Mouse (Mus musculus) kidney, postnatal 0 days (tissue): Measurements from ENCODE around the gene Slc4a2. TPM values are rescaled to one million over a fixed set of nuclear protein-coding genes. Genes with fewer than 3 reads are reported as not detected.

Experiments used
- ATAC-seq: fragments of 200-750 bp; cut with Nextera tagmentation; replicated peaks from 2 replicates; pipeline ENCODE4 v1.8.0; 2017; ENCODE audit warnings: low read depth, moderate number of reproducible peaks, moderate TSS enrichment, moderate library complexity; ENCODE audit not compliant: low FRiP score
- DNase-seq: peaks from one replicate; pipeline ENCODE4 v3.0.0-alpha.2; 2016; ENCODE audit warnings: low spot score
- H3K27ac ChIP-seq: fragments of 300-500 bp; sonication (generic); 2 replicates; pipeline ENCODE4 v1.5.1; 2014; ENCODE audit warnings: mild to moderate bottlenecking
- H3K27me3 ChIP-seq: fragments of 300-500 bp; sonication (generic); 2 replicates; pipeline ENCODE4 v1.6.1; 2014; ENCODE audit warnings: low read length, mixed read lengths; ENCODE audit not compliant: insufficient read depth
- H3K36me3 ChIP-seq: fragments of 300-500 bp; sonication (generic); 2 replicates; pipeline ENCODE4 v1.6.1; 2014; ENCODE audit warnings: low read length, mixed read lengths; ENCODE audit not compliant: insufficient read depth
- H3K4me1 ChIP-seq: fragments of 300-500 bp; sonication (generic); replicated peaks from 2 replicates; pipeline ENCODE4 v1.6.1; 2014; ENCODE audit warnings: antibody characterized with exemption, low read length, mixed read lengths; ENCODE audit not compliant: insufficient read depth
- H3K4me2 ChIP-seq: fragments of 300-500 bp; sonication (generic); 2 replicates; pipeline ENCODE4 v1.6.1; 2014; ENCODE audit warnings: mild to moderate bottlenecking, low read length, moderate library complexity, mixed read lengths
- H3K4me3 ChIP-seq: fragments of 300-500 bp; sonication (generic); replicated peaks from 2 replicates; pipeline ENCODE4 v1.5.1; 2014; ENCODE audit warnings: low read depth, low read length
- H3K9ac ChIP-seq: fragments of 300-500 bp; sonication (generic); 2 replicates; pipeline ENCODE4 v1.6.1; 2014; ENCODE audit warnings: low read depth, low read length
- H3K9me3 ChIP-seq: fragments of 300-500 bp; sonication (generic); replicated peaks from 2 replicates; pipeline ENCODE4 v1.6.1; 2016; ENCODE audit warnings: low read length, inconsistent platforms, mixed read lengths
- CTCF ChIP-seq: IDR thresholded peaks from 2 replicates; pipeline ENCODE4 v1.5.1; 2016; ENCODE audit warnings: antibody characterized with exemption, low read depth, mild to moderate bottlenecking, moderate library complexity
- WGBS: fragments of 180-500 bp; shearing (Covaris S2); extraction: QIAGEN DNeasy Blood & Tissue Kit; methylation state at CpG from one replicate; pipeline ENCODE4 v1.1.7; 2014; 5-methylcytosine and 5-hydroxymethylcytosine counted together
- polyA plus RNA-seq: library from polyadenylated mRNA; unstranded; fragments of >200 nt; fragmentation: Nextera tagmentation; extraction: Ambion mirVana; gene quantifications from 2 replicates; pipeline ENCODE4 v1.2.1, GENCODE M21; 2015

Slc4a2 gene
- polyA plus RNA-seq, 1 experiment from 2014 or later: 30.8 TPM

DNA sequence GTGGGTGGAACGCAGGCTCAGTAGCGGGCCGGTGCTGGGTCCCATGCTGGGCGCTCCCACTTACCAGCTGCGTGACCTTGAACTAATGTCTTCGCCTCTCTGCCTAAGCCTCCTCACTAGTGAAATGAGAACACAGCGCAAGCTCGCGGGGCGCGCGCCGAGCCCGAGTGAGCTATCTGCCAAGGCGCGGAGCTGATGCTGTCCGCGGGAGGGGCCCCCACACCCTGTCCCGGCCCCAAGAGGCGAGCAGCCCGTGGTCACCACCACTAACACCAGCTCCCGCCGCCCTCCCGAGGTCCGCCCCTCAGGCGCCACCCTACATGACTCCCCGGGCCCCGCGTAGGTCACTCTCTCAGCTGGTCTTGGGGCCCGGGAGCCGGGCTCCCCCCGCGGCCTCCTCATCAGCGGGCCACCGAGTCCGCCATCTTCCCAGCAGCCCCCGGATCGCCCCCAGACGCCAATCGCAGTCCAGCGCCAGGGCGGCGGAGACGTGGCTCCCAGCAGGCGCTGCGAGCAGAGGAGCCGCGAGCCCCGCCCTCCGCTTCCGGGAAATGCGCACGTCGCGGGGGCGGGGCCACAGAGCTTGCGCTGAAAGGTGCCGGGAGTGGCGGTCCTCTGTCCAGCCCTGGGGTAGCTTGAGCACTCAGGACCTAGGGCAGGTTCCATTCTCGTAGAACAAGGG, 21.2 kb downstream of the Slc4a2 start, which contains the start of gene Fastk:
Gene Fastk (minus strand): TSS at position 542 of the 682 bp plus-strand sequence.
- H3K9me3 ChIP-seq: no peaks in the 10 kb centered on the region
- peak; percentile 85 for ATAC-seq
- TF ChIP-seq CTCF: peak; percentile 2; the same call in 1 of the 2 replicates
- H3K4me2 ChIP-seq: peak within 1 kb of the TSS; percentile 90
- H3K27me3 ChIP-seq: no peaks in the 10 kb centered on the region
- peak within 1 kb of the TSS; percentile 93 for H3K4me3 ChIP-seq
- H3K36me3 ChIP-seq: peaks cover 30% of the 10 kb centered on the region
- H3K27ac ChIP-seq: peak within 1 kb of the TSS; percentile 95
- H3K9ac ChIP-seq: peak within 1 kb of the TSS; percentile 97
- H3K4me1 ChIP-seq: peaks cover 15% of the 10 kb centered on the region; the same call in 1 of the 2 replicates
- WGBS: under 1% methylated on average over 51 of the region's 60 CpGs
- peak; percentile 97 for DNase-seq

- peak overlapping the region; percentile 95 for H3K27ac ChIP-seq
- no peak; the same call in 1 of the 2 replicates for TF ChIP-seq CTCF
- H3K9me3 ChIP-seq: no peaks in the 10 kb centered on the region
- peak overlapping the region; percentile 90 for H3K4me2 ChIP-seq
- peak overlapping the region; percentile 93 for H3K4me3 ChIP-seq
- peak overlapping the region; percentile 97 for H3K9ac ChIP-seq
- H3K27me3 ChIP-seq: no peaks in the 10 kb centered on the region
- peaks cover 15% of the 10 kb centered on the region; the same call in 1 of the 2 replicates for H3K4me1 ChIP-seq
- WGBS: 62% methylated on average over 20 of the region's 20 CpGs
- peaks cover 23% of the 10 kb centered on the region for H3K36me3 ChIP-seq
- no peak for DNase-seq
- ATAC-seq: 0 out of 2 replicates have a peak, but pooled peaks have one; percentile 0
These were observed 21.9 kb downstream of the Slc4a2 start for GRCm38 (mm10) chr5:24445428-24446080.

- H3K36me3 ChIP-seq: peaks cover 13% of the 10 kb centered on the region; the same call in 1 of the 2 replicates
- peak overlapping the region; percentile 64; the same call in 1 of the 2 replicates for H3K4me2 ChIP-seq
- WGBS: 93% methylated on average over 7 of the region's 7 CpGs
These were observed 23.0 kb downstream of the Slc4a2 start for GRCm38 (mm10) chr5:24446630-24447029.

DNA sequence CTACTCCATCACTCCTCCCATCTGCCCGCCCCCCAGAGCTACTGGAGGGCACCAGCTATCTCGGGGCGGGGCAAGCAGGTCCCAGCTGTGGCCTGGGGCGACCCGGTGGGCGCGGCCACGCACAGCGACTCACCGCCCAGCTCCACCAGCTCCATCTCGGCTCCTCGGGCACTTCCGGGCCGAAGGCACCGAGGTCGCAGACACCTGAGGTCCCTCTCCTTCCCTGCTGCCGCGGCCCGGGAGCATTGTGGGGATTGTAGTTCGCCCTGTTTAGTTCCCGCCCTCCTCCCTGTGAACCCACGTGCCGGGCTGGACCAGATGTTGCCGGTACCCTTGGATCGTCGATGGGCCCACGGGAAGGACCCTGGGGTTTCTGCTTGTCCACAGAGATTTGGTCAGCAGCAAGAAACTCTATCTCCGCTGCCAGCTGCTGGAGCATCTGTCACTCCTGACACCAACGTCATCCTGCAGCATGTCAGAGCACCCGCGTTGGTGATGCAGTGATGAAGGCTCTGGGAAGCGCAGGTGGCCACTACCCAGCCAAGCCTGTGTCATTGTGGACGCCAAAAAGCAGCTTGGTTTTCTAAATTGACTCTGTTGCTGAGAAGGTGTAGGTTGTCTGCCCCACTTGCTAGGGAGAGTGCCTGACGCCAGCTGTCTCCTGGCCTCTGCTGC, 24.1 kb downstream of the Slc4a2 start, which contains the start of gene Tmub1:
Gene Tmub1 (minus strand): TSS at position 231 of the 675 bp plus-strand sequence.
- Histone ChIP-seq H3K4me1 (peaks cover 18% of the 10 kb centered on the region; the same call in 1 of the 2 replicates), H3K4me3 (peak within 1 kb of the TSS; percentile 38), H3K36me3 (peaks cover 6% of the 10 kb centered on the region; the same call in 1 of the 2 replicates), H3K9me3 (no peaks in the 10 kb centered on the region), H3K4me2 (peak within 1 kb of the TSS; percentile 64), H3K27me3 (no peaks in the 10 kb centered on the region), H3K27ac (no peak within 1 kb of the TSS), H3K9ac (peak within 1 kb of the TSS; percentile 38)
- WGBS: 2% methylated on average over 34 of the region's 34 CpGs
- peak; percentile 69 for ATAC-seq
- DNase-seq: peak; percentile 79
- no peak for TF ChIP-seq CTCF

More at GRCm38 (mm10) chr5:24446630-24447029, 23.0 kb downstream of the Slc4a2 start:
- no peak for ATAC-seq
- no peak overlapping the region for H3K9ac ChIP-seq
- H3K4me3 ChIP-seq: no peak overlapping the region
- no peak for TF ChIP-seq CTCF
- no peak for DNase-seq
- no peaks in the 10 kb centered on the region for H3K9me3 ChIP-seq
- no peaks in the 10 kb centered on the region for H3K27me3 ChIP-seq
- peaks cover 15% of the 10 kb centered on the region; the same call in 1 of the 2 replicates for H3K4me1 ChIP-seq
- no peak overlapping the region for H3K27ac ChIP-seq

GRCm38 (mm10) chr5:24451264-24452029, 27.8 kb downstream of the Slc4a2 start:
- no peak for TF ChIP-seq CTCF
- peak overlapping the region; percentile 86 for H3K27ac ChIP-seq
- H3K36me3 ChIP-seq: no peaks in the 10 kb centered on the region
- peaks cover 24% of the 10 kb centered on the region for H3K4me1 ChIP-seq
- H3K4me3 ChIP-seq: peak overlapping the region; percentile 74
- ATAC-seq (peak; percentile 67), DNase-seq (peak; percentile 95)
- H3K9ac ChIP-seq: peak overlapping the region; percentile 77
- no peaks in the 10 kb centered on the region for H3K27me3 ChIP-seq
- peak overlapping the region; percentile 97 for H3K4me2 ChIP-seq
- H3K9me3 ChIP-seq: no peaks in the 10 kb centered on the region
- 5% methylated on average over 42 of the region's 66 CpGs for WGBS
